Mouse (Mus musculus): ENCODE data around the gene H6pd. TPM values are rescaled to one million over a fixed set of nuclear protein-coding genes. Genes with fewer than 3 reads are reported as not detected.

The H6pd gene
- total RNA-seq, 2 experiments from 2014 or later = 51.9 to 54.1 TPM

GRCm38 (mm10) chr4:149953621-149954481, 55.0 kb downstream of the H6pd start:
- intact Hi-C loops (cut with DNase I) = loop anchor here (2.0 kb wide), 1 partner anchor 63 kb away; no protein-coding TSS in a partner anchor
- DNase-seq = peak in 1 of 2 experiments; percentile 60

GRCm38 (mm10) chr4:149952201-149952600, 56.6 kb downstream of the H6pd start:
- intact Hi-C loops (cut with DNase I) = no loop called here
- no peak for DNase-seq

DNA sequence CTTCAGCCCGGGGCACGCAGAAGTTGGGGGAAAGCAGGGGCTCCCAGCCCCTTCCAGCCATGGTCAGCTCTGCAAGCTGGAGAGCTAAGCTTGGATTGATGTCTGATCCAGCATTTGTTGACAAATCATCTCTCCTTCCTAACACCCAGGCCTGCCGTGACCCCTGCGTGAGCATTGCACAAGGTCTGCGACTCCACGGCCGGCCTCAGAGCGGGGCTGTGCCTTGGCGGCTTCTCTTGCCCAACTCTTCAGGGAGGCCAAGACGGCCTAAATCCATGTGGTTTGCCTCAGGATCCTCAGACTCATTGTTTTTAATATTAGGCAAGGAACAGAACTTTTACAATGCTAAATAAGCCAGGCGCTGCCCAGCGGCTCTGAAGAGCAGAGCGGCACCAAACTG, 57.6 kb downstream of the H6pd start:
- no peak for DNase-seq
- intact Hi-C loops (cut with DNase I) = no loop called here

DNA sequence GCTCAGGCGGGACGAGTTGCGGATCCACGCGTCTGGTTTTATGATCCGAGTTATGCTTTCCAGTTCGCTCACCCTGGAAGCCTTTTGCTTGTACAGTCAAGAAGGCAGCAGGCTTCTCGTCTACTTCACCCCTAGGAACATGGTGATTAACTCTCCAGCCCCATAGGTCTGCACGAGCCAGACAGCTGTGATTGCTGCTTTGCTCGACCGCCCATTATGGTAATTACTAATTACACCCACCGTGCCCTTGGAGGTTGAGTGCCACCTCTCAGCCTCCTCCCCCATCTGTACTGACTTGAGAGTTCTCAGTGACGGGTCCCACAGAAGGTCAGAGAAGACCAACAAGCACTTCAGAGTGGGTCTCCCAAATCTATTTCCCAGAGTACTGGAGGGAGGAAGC, 59.1 kb downstream of the H6pd start:
- intact Hi-C loops (cut with DNase I) = no loop called here
- no peak for DNase-seq

- intact Hi-C loops (cut with DNase I) = no loop called here
These were observed 60.7 kb downstream of the H6pd start for GRCm38 (mm10) chr4:149948119-149948518.

DNA sequence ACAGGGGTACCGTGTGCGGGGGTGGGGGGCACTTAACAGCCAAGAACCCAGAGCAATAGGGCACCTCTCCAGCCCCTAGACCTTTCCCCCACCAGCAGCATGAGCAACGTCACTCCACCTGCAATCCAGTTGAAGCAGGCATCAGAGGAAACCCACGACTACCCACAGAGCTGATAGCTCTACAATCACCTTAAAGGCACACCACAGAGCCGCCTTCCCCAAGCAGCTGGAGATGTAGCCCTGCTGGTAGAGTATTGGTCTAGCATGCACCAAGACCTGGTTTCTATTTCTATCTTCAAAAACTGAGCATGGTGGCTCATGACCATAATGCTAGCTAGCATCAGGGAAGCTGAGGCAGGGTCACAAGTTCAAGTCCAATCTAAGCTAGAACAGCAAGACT, 61.4 kb downstream of the H6pd start:
- intact Hi-C loops (cut with DNase I) = no loop called here
- no peak for DNase-seq

More at GRCm38 (mm10) chr4:149948119-149948518, 60.7 kb downstream of the H6pd start:
- no peak for DNase-seq

DNA sequence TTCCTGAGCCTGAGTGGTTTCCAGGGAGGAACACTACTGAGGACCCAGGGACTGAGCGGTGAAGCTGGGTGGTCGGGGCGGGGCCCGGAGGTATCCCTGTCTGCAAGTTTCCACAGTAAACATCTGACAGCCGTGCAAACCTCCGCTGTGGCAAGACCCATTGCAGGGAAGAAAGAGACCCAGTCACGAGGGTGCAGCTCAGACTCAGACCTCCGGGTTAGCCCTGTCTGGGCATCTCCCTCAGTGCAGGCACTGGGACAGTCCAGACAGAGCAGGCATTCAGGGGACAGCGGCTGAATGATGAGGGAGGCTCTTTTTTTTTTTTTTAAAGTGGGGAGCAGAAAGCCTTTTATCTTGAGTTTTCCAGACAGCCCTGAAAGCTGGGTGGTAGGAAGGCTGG, 63.6 kb downstream of the H6pd start:
- no peak for DNase-seq
- intact Hi-C loops (cut with DNase I) = no loop called here

- intact Hi-C loops (cut with DNase I) = no loop called here
- no peak for DNase-seq
These were observed 64.6 kb downstream of the H6pd start for GRCm38 (mm10) chr4:149944214-149944613.

DNA sequence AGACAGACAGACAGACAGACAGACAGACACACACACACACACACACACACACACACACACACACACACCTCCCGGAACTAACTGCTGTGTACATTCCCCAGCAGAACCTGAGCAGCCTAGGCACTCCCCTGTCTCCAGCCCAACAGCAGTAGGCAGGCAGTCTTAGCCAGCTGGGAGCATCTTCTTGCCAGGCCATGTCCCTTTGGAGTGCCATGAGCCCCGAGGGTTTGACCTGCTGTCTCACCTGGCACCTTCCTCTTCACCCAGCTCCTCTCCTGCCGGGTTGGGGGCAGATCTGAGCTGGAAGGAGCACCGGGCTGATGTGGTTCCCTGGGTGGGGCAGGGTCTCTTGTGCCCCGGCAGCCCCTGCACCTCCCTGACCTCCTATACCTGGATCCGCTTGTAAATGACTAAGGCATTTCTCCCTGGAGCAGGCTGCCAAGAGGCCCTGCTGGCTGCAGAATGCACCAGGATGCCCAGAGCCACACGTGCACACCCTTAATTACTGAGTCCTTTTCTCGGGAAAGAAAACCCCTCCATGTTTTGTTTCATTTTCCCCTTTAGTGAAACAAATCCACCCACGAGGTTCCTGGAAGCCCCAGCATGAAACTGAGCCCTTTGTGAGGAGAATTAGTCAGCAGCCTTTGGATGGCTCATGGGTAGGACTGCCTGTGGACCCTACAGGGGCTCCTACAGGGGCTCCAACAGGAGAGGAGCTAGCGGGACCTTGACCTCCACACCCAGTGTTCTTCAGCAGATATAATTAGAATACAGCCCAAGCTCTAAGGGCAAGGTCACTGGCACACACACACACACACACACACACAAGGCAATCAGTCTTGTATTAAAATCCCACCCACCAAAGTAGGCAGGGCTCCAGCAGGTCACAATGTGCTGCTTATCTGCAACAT, 65.7 kb downstream of the H6pd start:
- DNase-seq = no peak
- intact Hi-C loops (cut with DNase I) = no loop called here

DNA sequence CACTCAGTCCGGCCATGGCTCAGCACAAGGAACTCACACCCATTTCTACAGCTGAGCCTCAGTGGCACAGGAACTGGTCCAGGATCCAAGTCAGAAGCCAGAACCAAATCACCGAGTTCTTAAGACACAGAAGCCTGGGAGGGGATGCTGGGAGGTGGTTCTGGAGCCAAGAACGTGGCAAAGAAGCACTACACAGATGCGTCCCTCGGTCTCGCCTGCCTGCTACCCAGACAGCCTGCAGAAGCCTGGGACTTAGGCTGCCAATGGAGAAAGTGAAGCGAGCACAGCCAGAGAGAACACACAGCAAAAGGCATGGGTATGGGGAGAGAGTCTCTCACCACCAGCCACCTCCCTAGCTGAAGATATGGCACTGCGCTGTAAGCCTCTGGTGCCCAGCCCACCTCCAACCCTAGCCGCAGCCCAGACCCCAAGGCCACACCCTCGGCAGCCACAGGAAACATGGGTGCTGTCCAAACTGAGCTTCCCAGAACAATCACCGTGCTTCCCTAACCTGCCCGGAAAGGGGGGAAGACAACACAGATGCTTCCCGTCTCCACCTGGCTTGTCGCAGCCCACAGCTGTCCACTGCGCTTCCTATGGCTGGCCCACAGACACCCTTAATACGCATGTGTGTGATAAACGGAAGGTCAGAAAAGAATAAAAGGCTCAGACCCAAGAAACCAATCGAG, 67.6 kb downstream of the H6pd start:
- no peak for DNase-seq
- intact Hi-C loops (cut with DNase I) = no loop called here

GRCm38 (mm10) chr4:149938701-149939100, 70.1 kb downstream of the H6pd start:
- intact Hi-C loops (cut with DNase I) = no loop called here

GRCm38 (mm10) chr4:149936921-149937320, 71.9 kb downstream of the H6pd start:
- intact Hi-C loops (cut with DNase I) = no loop called here
- DNase-seq = no peak

More at GRCm38 (mm10) chr4:149938701-149939100, 70.1 kb downstream of the H6pd start:
- DNase-seq = no peak

GRCm38 (mm10) chr4:149935470-149935869, 73.4 kb downstream of the H6pd start:
- intact Hi-C loops (cut with DNase I) = no loop called here
- DNase-seq = no peak

GRCm38 (mm10) chr4:149933519-149934245, 75.1 kb downstream of the H6pd start:
- intact Hi-C loops (cut with DNase I) = no loop called here
- no peak for DNase-seq

DNA sequence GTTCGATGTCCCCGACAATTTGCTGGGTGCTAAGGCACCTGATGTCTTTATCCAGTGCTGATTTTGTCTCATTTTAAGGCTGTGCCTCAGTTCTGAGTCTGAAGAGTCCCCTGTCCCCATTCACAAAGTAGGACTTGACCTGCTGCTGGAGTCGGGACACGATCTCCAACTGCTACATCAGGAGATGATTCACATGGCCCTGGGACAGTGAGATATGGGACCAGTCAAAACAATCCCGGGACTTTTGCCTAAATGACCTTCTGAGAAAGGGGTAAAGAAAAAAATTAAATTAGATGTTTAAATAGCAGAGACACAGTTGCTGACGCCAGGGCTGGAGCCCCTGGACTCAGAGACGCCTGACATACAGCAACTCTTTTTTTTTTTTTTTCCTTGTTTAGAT, 75.8 kb downstream of the H6pd start:
- intact Hi-C loops (cut with DNase I) = no loop called here
- no peak for DNase-seq

- no peak for DNase-seq
- intact Hi-C loops (cut with DNase I) = no loop called here
These were observed 76.6 kb downstream of the H6pd start for GRCm38 (mm10) chr4:149932108-149932815.

DNA sequence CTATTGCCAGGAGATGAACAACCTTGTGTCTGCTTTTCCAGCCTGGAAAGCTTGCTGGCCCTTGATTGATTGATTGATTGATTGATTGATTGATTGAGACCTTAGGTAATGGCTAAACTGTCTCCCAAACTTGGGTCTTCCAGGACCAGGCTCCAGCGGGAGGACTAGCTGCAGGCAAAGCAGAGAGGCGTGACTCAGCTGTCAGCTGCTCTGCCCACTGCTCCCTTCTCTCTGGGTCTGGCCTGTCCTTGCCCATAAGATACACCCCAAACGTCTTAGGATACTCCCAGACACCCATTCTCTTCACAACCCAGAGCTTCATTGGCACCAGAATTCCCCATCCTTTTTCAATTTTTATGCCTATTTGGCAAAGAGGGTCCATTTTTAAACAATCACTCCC, 78.1 kb downstream of the H6pd start:
- intact Hi-C loops (cut with DNase I) = no loop called here
- no peak for DNase-seq

All from gastrocnemius, postnatal 36 days (tissue).